Mouse (Mus musculus): ENCODE results near the gene Adarb2.

The Adarb2 gene

GRCm38 (mm10) chr13:8793217-8793616 lies 590.6 kb downstream of the Adarb2 start:
- CTCF ChIA-PET, result no interaction called here

DNA sequence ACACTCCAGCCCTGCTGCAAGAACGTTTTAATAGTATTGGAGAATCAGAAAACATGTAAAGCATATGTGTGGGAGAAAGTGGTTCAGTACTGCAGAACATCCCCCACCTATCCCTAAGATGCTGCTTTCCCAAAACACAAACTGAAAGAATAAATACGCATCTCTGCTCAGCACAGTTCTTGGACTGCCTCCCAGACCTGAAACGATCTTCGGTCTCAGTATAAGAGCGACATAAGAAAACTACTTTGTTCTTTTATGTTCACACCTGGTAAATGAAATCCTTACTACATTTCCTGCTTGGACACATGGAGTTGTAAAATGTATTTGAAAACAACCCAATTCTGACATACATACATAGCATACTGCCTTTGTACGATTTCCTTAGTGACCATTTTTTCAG lies 597.9 kb downstream of the Adarb2 start:
- CTCF ChIA-PET, result no interaction called here

DNA sequence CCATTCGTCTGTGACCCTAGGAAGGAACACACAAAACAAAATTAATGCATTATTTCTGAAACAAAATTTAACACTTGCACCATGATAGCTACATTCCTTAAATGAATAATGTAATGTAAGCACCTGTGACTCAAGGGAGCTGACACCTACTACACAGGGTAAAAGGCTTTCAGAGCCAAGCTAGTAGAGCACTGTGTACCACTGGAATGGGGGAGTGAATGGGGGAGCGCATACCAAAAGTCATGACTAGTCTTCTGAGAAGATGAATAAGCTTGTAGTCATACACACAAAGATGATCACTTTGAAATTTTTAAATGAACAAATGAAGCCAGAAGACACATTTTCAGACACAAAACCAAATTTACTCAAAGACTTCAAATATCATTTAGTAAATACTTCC lies 603.3 kb downstream of the Adarb2 start:
- CTCF ChIA-PET, result no interaction called here

Measured in spleen, embryonic (tissue).